Mouse (Mus musculus): ENCODE data around the gene Itfg1. TPM values are rescaled to one million over a fixed set of nuclear protein-coding genes. Genes with fewer than 3 reads are reported as not detected.

Itfg1 gene
- polyA plus RNA-seq, 1 experiment from 2014 or later, result 207 TPM

GRCm38 (mm10) chr8:85787909-85788308, 52.8 kb downstream of the Itfg1 start:
- Histone ChIP-seq H3K4me2 (ENCODE audit: low read length) (no peak overlapping the region), H3K27me3 (replicated peaks; ENCODE audit: control insufficient read depth, insufficient read depth, low read length) (no peaks in the 10 kb centered on the region), H3K4me1 (ENCODE audit: control insufficient read depth, insufficient read depth, low read depth, low read length) (no peaks in the 10 kb centered on the region), H3K27ac (ENCODE audit: low read depth, low read length) (no peak overlapping the region), H3K4me3 (ENCODE audit: low read length) (no peak overlapping the region), H3K9ac (ENCODE audit: low read depth, low read length) (no peak overlapping the region), H3K36me3 (ENCODE audit: control insufficient read depth, insufficient read depth, low read length) (no peaks in the 10 kb centered on the region), H3K9me3 (ENCODE audit: control insufficient read depth, low read length) (no peaks in the 10 kb centered on the region)
- 98% methylated on average over 4 of the region's 4 CpGs for WGBS
- no peak for ATAC-seq

- no peak for ATAC-seq
- WGBS, result 83% methylated on average over 1 of the region's 1 CpGs
- Histone ChIP-seq H3K9ac (ENCODE audit: low read depth, low read length) (no peak overlapping the region), H3K36me3 (ENCODE audit: control insufficient read depth, insufficient read depth, low read length) (no peaks in the 10 kb centered on the region), H3K4me1 (ENCODE audit: control insufficient read depth, insufficient read depth, low read depth, low read length) (no peaks in the 10 kb centered on the region), H3K27ac (ENCODE audit: low read depth, low read length) (no peak overlapping the region), H3K4me3 (ENCODE audit: low read length) (no peak overlapping the region), H3K27me3 (replicated peaks; ENCODE audit: control insufficient read depth, insufficient read depth, low read length) (no peaks in the 10 kb centered on the region), H3K9me3 (ENCODE audit: control insufficient read depth, low read length) (no peaks in the 10 kb centered on the region), H3K4me2 (ENCODE audit: low read length) (no peak overlapping the region)
Measured at GRCm38 (mm10) chr8:85785506-85785905, 55.2 kb downstream of the Itfg1 start.

- no peaks in the 10 kb centered on the region for H3K36me3 ChIP-seq (ENCODE audit: control insufficient read depth, insufficient read depth, low read length)
- no peak overlapping the region for H3K27ac ChIP-seq (ENCODE audit: low read depth, low read length)
- no peaks in the 10 kb centered on the region for H3K4me1 ChIP-seq (ENCODE audit: control insufficient read depth, insufficient read depth, low read depth, low read length)
- no peak overlapping the region for H3K4me2 ChIP-seq (ENCODE audit: low read length)
- no peak overlapping the region for H3K4me3 ChIP-seq (ENCODE audit: low read length)
- no peaks in the 10 kb centered on the region for H3K27me3 ChIP-seq (replicated peaks; ENCODE audit: control insufficient read depth, insufficient read depth, low read length)
- H3K9me3 ChIP-seq (ENCODE audit: control insufficient read depth, low read length), result no peaks in the 10 kb centered on the region
- H3K9ac ChIP-seq (ENCODE audit: low read depth, low read length), result no peak overlapping the region
- WGBS, result 96% methylated on average over 1 of the region's 1 CpGs
- no peak for ATAC-seq
Measured at GRCm38 (mm10) chr8:85783871-85784270, 56.9 kb downstream of the Itfg1 start.

GRCm38 (mm10) chr8:85780091-85780490, 60.6 kb downstream of the Itfg1 start:
- H3K27me3 ChIP-seq (replicated peaks; ENCODE audit: control insufficient read depth, insufficient read depth, low read length), result no peaks in the 10 kb centered on the region
- H3K4me2 ChIP-seq (ENCODE audit: low read length), result no peak overlapping the region
- ATAC-seq, result no peak
- WGBS, result 57% methylated on average over 3 of the region's 3 CpGs
- H3K36me3 ChIP-seq (ENCODE audit: control insufficient read depth, insufficient read depth, low read length), result peaks cover 5% of the 10 kb centered on the region; the same call in 1 of the 2 replicates
- no peak overlapping the region for H3K27ac ChIP-seq (ENCODE audit: low read depth, low read length)
- H3K9ac ChIP-seq (ENCODE audit: low read depth, low read length), result no peak overlapping the region
- H3K4me3 ChIP-seq (ENCODE audit: low read length), result no peak overlapping the region
- H3K9me3 ChIP-seq (ENCODE audit: control insufficient read depth, low read length), result no peaks in the 10 kb centered on the region
- no peaks in the 10 kb centered on the region for H3K4me1 ChIP-seq (ENCODE audit: control insufficient read depth, insufficient read depth, low read depth, low read length)

GRCm38 (mm10) chr8:85745053-85745452, 95.7 kb downstream of the Itfg1 start:
- no peak overlapping the region for H3K4me2 ChIP-seq (ENCODE audit: low read length)
- no peaks in the 10 kb centered on the region for H3K36me3 ChIP-seq (ENCODE audit: control insufficient read depth, insufficient read depth, low read length)
- no peak overlapping the region for H3K27ac ChIP-seq (ENCODE audit: low read depth, low read length)
- H3K27me3 ChIP-seq (replicated peaks; ENCODE audit: control insufficient read depth, insufficient read depth, low read length), result no peaks in the 10 kb centered on the region
- no peak for ATAC-seq
- H3K9ac ChIP-seq (ENCODE audit: low read depth, low read length), result no peak overlapping the region
- WGBS, result 96% methylated on average over 2 of the region's 2 CpGs
- no peak overlapping the region for H3K4me3 ChIP-seq (ENCODE audit: low read length)
- no peaks in the 10 kb centered on the region for H3K4me1 ChIP-seq (ENCODE audit: control insufficient read depth, insufficient read depth, low read depth, low read length)
- H3K9me3 ChIP-seq (ENCODE audit: control insufficient read depth, low read length), result no peaks in the 10 kb centered on the region

- no peak overlapping the region for H3K27ac ChIP-seq (ENCODE audit: low read depth, low read length)
- H3K9ac ChIP-seq (ENCODE audit: low read depth, low read length), result no peak overlapping the region
- no peaks in the 10 kb centered on the region for H3K27me3 ChIP-seq (replicated peaks; ENCODE audit: control insufficient read depth, insufficient read depth, low read length)
- no peak for ATAC-seq
- H3K4me2 ChIP-seq (ENCODE audit: low read length), result no peak overlapping the region
- H3K4me1 ChIP-seq (ENCODE audit: control insufficient read depth, insufficient read depth, low read depth, low read length), result no peaks in the 10 kb centered on the region
- 90% methylated on average over 3 of the region's 3 CpGs for WGBS
- no peak overlapping the region for H3K4me3 ChIP-seq (ENCODE audit: low read length)
- 0 out of 2 replicates have a peak, but pooled peaks cover 5% of the 10 kb centered on the region for H3K36me3 ChIP-seq (ENCODE audit: control insufficient read depth, insufficient read depth, low read length)
- H3K9me3 ChIP-seq (ENCODE audit: control insufficient read depth, low read length), result no peaks in the 10 kb centered on the region
Measured at GRCm38 (mm10) chr8:85730545-85730944, 110.2 kb downstream of the Itfg1 start.

- no peaks in the 10 kb centered on the region for H3K27me3 ChIP-seq (replicated peaks; ENCODE audit: control insufficient read depth, insufficient read depth, low read length)
- no peaks in the 10 kb centered on the region for H3K9me3 ChIP-seq (ENCODE audit: control insufficient read depth, low read length)
- H3K4me1 ChIP-seq (ENCODE audit: control insufficient read depth, insufficient read depth, low read depth, low read length), result no peaks in the 10 kb centered on the region
- H3K27ac ChIP-seq (ENCODE audit: low read depth, low read length), result no peak overlapping the region
- 84% methylated on average over 5 of the region's 5 CpGs for WGBS
- H3K36me3 ChIP-seq (ENCODE audit: control insufficient read depth, insufficient read depth, low read length), result 0 out of 2 replicates have a peak, but pooled peaks cover 4% of the 10 kb centered on the region
- H3K9ac ChIP-seq (ENCODE audit: low read depth, low read length), result no peak overlapping the region
- no peak for ATAC-seq
- H3K4me3 ChIP-seq (ENCODE audit: low read length), result no peak overlapping the region
- H3K4me2 ChIP-seq (ENCODE audit: low read length), result no peak overlapping the region
Measured at GRCm38 (mm10) chr8:85717271-85717670, 123.5 kb downstream of the Itfg1 start.

- no peak for ATAC-seq
- Histone ChIP-seq H3K4me3 (ENCODE audit: low read length) (no peak overlapping the region), H3K9ac (ENCODE audit: low read depth, low read length) (no peak overlapping the region), H3K4me2 (ENCODE audit: low read length) (no peak overlapping the region), H3K27ac (ENCODE audit: low read depth, low read length) (no peak overlapping the region), H3K4me1 (ENCODE audit: control insufficient read depth, insufficient read depth, low read depth, low read length) (no peaks in the 10 kb centered on the region), H3K27me3 (replicated peaks; ENCODE audit: control insufficient read depth, insufficient read depth, low read length) (no peaks in the 10 kb centered on the region), H3K9me3 (ENCODE audit: control insufficient read depth, low read length) (no peaks in the 10 kb centered on the region), H3K36me3 (ENCODE audit: control insufficient read depth, insufficient read depth, low read length) (0 out of 2 replicates have a peak, but pooled peaks cover 4% of the 10 kb centered on the region)
- WGBS, result 96% methylated on average over 4 of the region's 4 CpGs
Measured at GRCm38 (mm10) chr8:85716696-85717095, 124.0 kb downstream of the Itfg1 start.

- ATAC-seq, result no peak
- Histone ChIP-seq H3K4me3 (ENCODE audit: low read length) (no peak overlapping the region), H3K4me1 (ENCODE audit: control insufficient read depth, insufficient read depth, low read depth, low read length) (no peaks in the 10 kb centered on the region), H3K9ac (ENCODE audit: low read depth, low read length) (no peak overlapping the region), H3K36me3 (ENCODE audit: control insufficient read depth, insufficient read depth, low read length) (no peaks in the 10 kb centered on the region), H3K27me3 (replicated peaks; ENCODE audit: control insufficient read depth, insufficient read depth, low read length) (no peaks in the 10 kb centered on the region), H3K9me3 (ENCODE audit: control insufficient read depth, low read length) (no peaks in the 10 kb centered on the region), H3K27ac (ENCODE audit: low read depth, low read length) (no peak overlapping the region), H3K4me2 (ENCODE audit: low read length) (no peak overlapping the region)
- whole genome bisulfite sequencing, result 80% methylated on average over 2 of the region's 2 CpGs
Measured at GRCm38 (mm10) chr8:85706988-85707387, 133.7 kb downstream of the Itfg1 start.

All from hindbrain, embryonic 16.5 days (tissue).